Mouse (Mus musculus) cerebellum, postnatal 10 days (tissue): ENCODE data around the gene Pdzd8.

Experiments used
- DNase-seq, 2 experiments: peaks; one replicate each; pipeline ENCODE4 v3.0.0; 2021; ENCODE audit warnings: mixed read lengths in 2 of 2

Pdzd8 gene

GRCm38 (mm10) chr19:59267417-59267963 is 78.1 kb downstream of the Pdzd8 start:
- peak in 1 of 2 experiments; percentile 23 for DNase-seq

- DNase-seq = no peak
Observed at GRCm38 (mm10) chr19:59265907-59266306, 79.7 kb downstream of the Pdzd8 start.

- no peak for DNase-seq
Observed at GRCm38 (mm10) chr19:59264838-59265532, 80.6 kb downstream of the Pdzd8 start.

GRCm38 (mm10) chr19:59263171-59263570 is 82.4 kb downstream of the Pdzd8 start:
- DNase-seq = peak; percentile 21 to 26

- DNase-seq = no peak
Observed at GRCm38 (mm10) chr19:59261604-59262003, 84.0 kb downstream of the Pdzd8 start.

GRCm38 (mm10) chr19:59260718-59261442 is 84.7 kb downstream of the Pdzd8 start, which contains the start of gene Slc18a2:
Gene Slc18a2 (plus strand): TSS chr19:59260896.
- DNase-seq = peak; percentile 16 to 22

- no peak for DNase-seq
Observed at GRCm38 (mm10) chr19:59259633-59260032, 85.9 kb downstream of the Pdzd8 start.

GRCm38 (mm10) chr19:59252651-59253050 is 92.9 kb downstream of the Pdzd8 start:
- DNase-seq = no peak

GRCm38 (mm10) chr19:59248553-59249286 is 96.9 kb downstream of the Pdzd8 start:
- DNase-seq = no peak

- no peak for DNase-seq
Observed at GRCm38 (mm10) chr19:59248144-59248543, 97.4 kb downstream of the Pdzd8 start.
